In the genomic region with DNA sequence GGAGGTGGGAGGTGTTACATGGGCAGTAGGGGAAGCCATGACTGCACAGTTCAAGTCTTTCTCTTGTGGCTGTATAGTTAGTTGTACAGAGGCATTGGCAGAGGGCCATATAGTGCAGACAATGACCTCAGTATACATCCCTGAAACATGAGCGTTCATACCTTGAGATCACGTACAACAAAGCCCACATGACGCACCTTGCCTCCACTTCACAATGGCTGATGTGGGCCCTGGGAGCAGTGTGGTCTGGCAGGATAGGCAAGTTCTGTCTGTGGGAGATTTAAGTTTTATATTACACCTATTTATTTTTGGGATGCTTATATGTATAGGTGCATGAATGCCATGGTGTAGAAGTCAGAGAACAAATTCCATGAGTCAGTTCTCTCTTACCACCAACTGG, we compare ENCODE assay signal across 17 mouse cellular contexts.
"Had no signal": no experiment of that assay in that cellular context is flagged by ENCODE, and none has a peak within 500 bp of the region (broad histone marks: within the 10 kb centered on the region; RNA-seq: fewer than 3 reads in every experiment).

No protein-coding gene starts in this region.

- H3K9ac ChIP-seq: liver, embryonic 13.5 days; liver, embryonic 15.5 days; liver, postnatal 0 days; lung, embryonic 15.5 days; midbrain, embryonic 13.5 days; midbrain, embryonic 15.5 days; neural tube, embryonic 12.5 days; stomach, embryonic 15.5 days had no signal

- H3K4me3 ChIP-seq: liver, embryonic 13.5 days; liver, embryonic 15.5 days; lung, embryonic 15.5 days; megakaryocyte, embryonic 14.5 days; midbrain, embryonic 13.5 days; midbrain, embryonic 15.5 days; neural tube, embryonic 12.5 days; stomach, embryonic 15.5 days had no signal

- H3K27ac ChIP-seq: liver, embryonic 13.5 days; liver, embryonic 15.5 days; lung, embryonic 15.5 days; macrophage; midbrain, embryonic 13.5 days; midbrain, embryonic 15.5 days; neural tube, embryonic 12.5 days; stomach, embryonic 15.5 days had no signal

- ATAC-seq: liver, postnatal 0 days; midbrain, embryonic 13.5 days; midbrain, embryonic 15.5 days had no signal

- H3K4me2 ChIP-seq: liver, embryonic 13.5 days; liver, embryonic 15.5 days; lung, embryonic 15.5 days; midbrain, embryonic 11.5 days; midbrain, embryonic 13.5 days; midbrain, embryonic 15.5 days; neural tube, embryonic 12.5 days; stomach, embryonic 15.5 days had no signal

- H3K4me1 ChIP-seq: liver, embryonic 13.5 days; liver, embryonic 15.5 days; lung, embryonic 15.5 days; midbrain, embryonic 13.5 days; midbrain, embryonic 15.5 days; neural tube, embryonic 12.5 days; stomach, embryonic 15.5 days had no signal

- DNase-seq: liver, embryonic 13.5 days; liver, postnatal 0 days; lung, adult 2 months; lung, postnatal 10 days; right cerebral cortex, postnatal 14 days; thymus, adult 2 months; thymus, postnatal 25 days; thymus, postnatal 4 days had no signal

- H3K27me3 ChIP-seq: liver, embryonic 13.5 days; liver, embryonic 15.5 days; lung, embryonic 15.5 days; megakaryocyte, embryonic 14.5 days; midbrain, embryonic 13.5 days; midbrain, embryonic 15.5 days; neural tube, embryonic 12.5 days; stomach, embryonic 15.5 days had no signal

- H3K9me3 ChIP-seq: liver, embryonic 13.5 days; liver, embryonic 15.5 days; lung, embryonic 15.5 days; megakaryocyte, embryonic 14.5 days; midbrain, embryonic 13.5 days; midbrain, embryonic 15.5 days; neural tube, embryonic 12.5 days; stomach, embryonic 15.5 days had no signal

- H3K36me3 ChIP-seq: liver, embryonic 13.5 days; liver, embryonic 15.5 days; lung, embryonic 15.5 days; midbrain, embryonic 13.5 days; midbrain, embryonic 15.5 days; neural tube, embryonic 12.5 days; stomach, embryonic 15.5 days had no signal
